Mouse (Mus musculus): ENCODE measurements around the gene Rrp7a. TPM values are rescaled to one million over a fixed set of nuclear protein-coding genes. Genes with fewer than 3 reads are reported as not detected.

Gene Rrp7a
- total RNA-seq, 1 experiment, result 114 TPM

- in situ Hi-C loops (cut with MboI; ENCODE audit: low sequenced_read_pairs in 2 of 2, unreplicated experiment in 2 of 2), result loop anchor here in 1 of 2 experiments (25.0 kb wide), 1 partner anchor 784 kb away; the partner anchor contains the start of gene Wbp2nl
- DNase-seq (ENCODE audit: low read depth, low spot score), result no peak
- Histone ChIP-seq H3K4me3 (ENCODE audit: insufficient read depth in 1 of 2, low read depth in 1 of 2, low read length in 2 of 2, poor library complexity in 1 of 2, severe bottlenecking in 1 of 2) (no peak overlapping the region), H3K27ac (ENCODE audit: insufficient read depth, low read depth, low read length, poor library complexity, severe bottlenecking) (no peak overlapping the region), H3K36me3 (ENCODE audit: control insufficient read depth, insufficient read depth, low read length, poor library complexity, severe bottlenecking) (no peaks in the 10 kb centered on the region), H3K9me3 (ENCODE audit: control insufficient read depth, insufficient read depth, low read depth, low read length) (no peaks in the 10 kb centered on the region), H3K4me1 (ENCODE audit: control insufficient read depth in 2 of 2, insufficient read depth in 2 of 2, low read length in 2 of 2, poor library complexity in 1 of 2) (no peaks in the 10 kb centered on the region), H3K9ac (ENCODE audit: insufficient read depth, low read depth, low read length, poor library complexity, severe bottlenecking) (no peak overlapping the region)
- TF ChIP-seq CHD2 (IDR thresholded peaks at IDR 0.05; ENCODE audit: low read depth, low read length) (no peak), ZC3H11A (IDR thresholded peaks at IDR 0.05; ENCODE audit: borderline replicate concordance, low read depth, low read length) (no peak), ZNF384 (IDR thresholded peaks at IDR 0.05; ENCODE audit: low read depth, low read length) (no peak), HCFC1 (IDR thresholded peaks at IDR 0.05; ENCODE audit: borderline replicate concordance, insufficient read depth, low read length) (no peak), MAFK (IDR thresholded peaks at IDR 0.05; ENCODE audit: insufficient read depth, low read depth, low read length) (no peak)
These were observed 51.7 kb downstream of the Rrp7a start for GRCm38 (mm10) chr15:83070942-83071341.

GRCm38 (mm10) chr15:83068270-83068669, 54.3 kb downstream of the Rrp7a start:
- H3K4me3 ChIP-seq (ENCODE audit: insufficient read depth in 1 of 2, low read depth in 1 of 2, low read length in 2 of 2, poor library complexity in 1 of 2, severe bottlenecking in 1 of 2), result no peak overlapping the region
- H3K36me3 ChIP-seq (ENCODE audit: control insufficient read depth, insufficient read depth, low read length, poor library complexity, severe bottlenecking), result no peaks in the 10 kb centered on the region
- no peaks in the 10 kb centered on the region for H3K4me1 ChIP-seq (ENCODE audit: control insufficient read depth in 2 of 2, insufficient read depth in 2 of 2, low read length in 2 of 2, poor library complexity in 1 of 2)
- no peak for TF ChIP-seq CHD2 (IDR thresholded peaks at IDR 0.05; ENCODE audit: low read depth, low read length)
- TF ChIP-seq MAFK (IDR thresholded peaks at IDR 0.05; ENCODE audit: insufficient read depth, low read depth, low read length), result no peak
- no peak for TF ChIP-seq ZC3H11A (IDR thresholded peaks at IDR 0.05; ENCODE audit: borderline replicate concordance, low read depth, low read length)
- in situ Hi-C loops (cut with MboI; ENCODE audit: low sequenced_read_pairs in 2 of 2, unreplicated experiment in 2 of 2), result loop anchor here in 1 of 2 experiments (25.0 kb wide), 1 partner anchor 781 kb away; the partner anchor contains the start of gene Wbp2nl
- no peak for DNase-seq (ENCODE audit: low read depth, low spot score)
- no peaks in the 10 kb centered on the region for H3K9me3 ChIP-seq (ENCODE audit: control insufficient read depth, insufficient read depth, low read depth, low read length)
- H3K27ac ChIP-seq (ENCODE audit: insufficient read depth, low read depth, low read length, poor library complexity, severe bottlenecking), result no peak overlapping the region
- no peak overlapping the region for H3K9ac ChIP-seq (ENCODE audit: insufficient read depth, low read depth, low read length, poor library complexity, severe bottlenecking)

GRCm38 (mm10) chr15:83065543-83065942, 57.1 kb downstream of the Rrp7a start:
- TF ChIP-seq CHD2 (IDR thresholded peaks at IDR 0.05; ENCODE audit: low read depth, low read length), result no peak
- TF ChIP-seq ZC3H11A (IDR thresholded peaks at IDR 0.05; ENCODE audit: borderline replicate concordance, low read depth, low read length), result no peak
- no peak for TF ChIP-seq MAFK (IDR thresholded peaks at IDR 0.05; ENCODE audit: insufficient read depth, low read depth, low read length)
- no peak for TF ChIP-seq HCFC1 (IDR thresholded peaks at IDR 0.05; ENCODE audit: borderline replicate concordance, insufficient read depth, low read length)
- TF ChIP-seq ZNF384 (IDR thresholded peaks at IDR 0.05; ENCODE audit: low read depth, low read length), result no peak
- H3K36me3 ChIP-seq (ENCODE audit: control insufficient read depth, insufficient read depth, low read length, poor library complexity, severe bottlenecking), result no peaks in the 10 kb centered on the region
- no peak overlapping the region for H3K27ac ChIP-seq (ENCODE audit: insufficient read depth, low read depth, low read length, poor library complexity, severe bottlenecking)
- no peak overlapping the region for H3K4me3 ChIP-seq (ENCODE audit: insufficient read depth in 1 of 2, low read depth in 1 of 2, low read length in 2 of 2, poor library complexity in 1 of 2, severe bottlenecking in 1 of 2)
- DNase-seq (ENCODE audit: low read depth, low spot score), result no peak
- H3K9me3 ChIP-seq (ENCODE audit: control insufficient read depth, insufficient read depth, low read depth, low read length), result no peaks in the 10 kb centered on the region
- no peak overlapping the region for H3K9ac ChIP-seq (ENCODE audit: insufficient read depth, low read depth, low read length, poor library complexity, severe bottlenecking)
- in situ Hi-C loops (cut with MboI; ENCODE audit: low sequenced_read_pairs in 2 of 2, unreplicated experiment in 2 of 2), result loop anchor here in 1 of 2 experiments (25.0 kb wide), 1 partner anchor 778 kb away; the partner anchor contains the start of gene Wbp2nl
- H3K4me1 ChIP-seq (ENCODE audit: control insufficient read depth in 2 of 2, insufficient read depth in 2 of 2, low read length in 2 of 2, poor library complexity in 1 of 2), result peaks cover 0 to 7% of the 10 kb centered on the region in 2 experiments; a peak in 2 of 4 replicates

Other genes starting within 250 kb of the Rrp7a start
- gene Tcf20, start 134.9 kb downstream of the Rrp7a start, total RNA-seq (2012; rRNA removed), result 128 and 143 TPM in 2 replicates
- gene Nfam1, start 89.5 kb downstream of the Rrp7a start, total RNA-seq (2012; rRNA removed), result 1.7 and 2.1 TPM in 2 replicates
- gene Serhl, start 33.3 kb downstream of the Rrp7a start, total RNA-seq (2012; rRNA removed), result 16.3 and 16.4 TPM in 2 replicates
- 104 and 165 TPM in 2 replicates for gene Poldip3, start 26.6 kb upstream of the Rrp7a start, total RNA-seq (2012; rRNA removed)
- 81.5 and 94.2 TPM in 2 replicates for gene Cyb5r3, start 49.8 kb upstream of the Rrp7a start, total RNA-seq (2012; rRNA removed)
- 22.7 and 30.9 TPM in 2 replicates for gene A4galt, start 129.0 kb upstream of the Rrp7a start, total RNA-seq (2012; rRNA removed)
- 10.8 and 13.5 TPM in 2 replicates for gene Arfgap3, start 227.4 kb upstream of the Rrp7a start, total RNA-seq (2012; rRNA removed)

Measured in ES-E14 (cell line).